Mouse (Mus musculus): ENCODE data around the gene Mfge8. TPM values are rescaled to one million over a fixed set of nuclear protein-coding genes. Genes with fewer than 3 reads are reported as not detected.

The Mfge8 gene
- polyA plus RNA-seq, 1 experiment from 2014 or later = 393 TPM

Other genes with a start within 250 kb of the Mfge8 start
- 12.8 and 21.5 TPM in 2 replicates for gene Isg20, start 235.6 kb downstream of the Mfge8 start, polyA plus RNA-seq (2015; fragmentation: Nextera tagmentation; extraction: Ambion mirVana)
- gene Acan, start 95.6 kb downstream of the Mfge8 start, polyA plus RNA-seq (2015; fragmentation: Nextera tagmentation; extraction: Ambion mirVana) = 1.2 and 1.5 TPM in 2 replicates
- gene Hapln3, start 18.0 kb downstream of the Mfge8 start, polyA plus RNA-seq (2015; fragmentation: Nextera tagmentation; extraction: Ambion mirVana) = 1.2 and 1.4 TPM in 2 replicates
- gene Abhd2, start 124.1 kb upstream of the Mfge8 start, polyA plus RNA-seq (2015; fragmentation: Nextera tagmentation; extraction: Ambion mirVana) = 22.8 and 24.9 TPM in 2 replicates
- gene Rlbp1, start 238.0 kb upstream of the Mfge8 start, polyA plus RNA-seq (2015; fragmentation: Nextera tagmentation; extraction: Ambion mirVana) = 0.40 and 0.49 TPM in 2 replicates
- 12.8 and 13.7 TPM in 2 replicates for gene Fanci, start 242.9 kb upstream of the Mfge8 start, polyA plus RNA-seq (2015; fragmentation: Nextera tagmentation; extraction: Ambion mirVana)

Measured in lung, embryonic 16.5 days (tissue).